Mouse (Mus musculus): ENCODE measurements around the gene Ganab.
"Not testable (repeated sequence)": the region's sequence is repeated elsewhere in the genome, so short reads cannot be mapped to it uniquely, and the experiment has no call there.

Ganab gene

GRCm38 (mm10) chr19:8888511-8889385, 9.1 kb upstream of the Ganab start, which contains the start of the genes 1810009A15Rik and Gm49416:
1810009A15Rik (plus strand) TSS chr19:8888853.
Gm49416 (plus strand) TSS chr19:8888926.
- DNase-seq (ENCODE audit: low read depth, low spot score), result peak; percentile 98

DNA sequence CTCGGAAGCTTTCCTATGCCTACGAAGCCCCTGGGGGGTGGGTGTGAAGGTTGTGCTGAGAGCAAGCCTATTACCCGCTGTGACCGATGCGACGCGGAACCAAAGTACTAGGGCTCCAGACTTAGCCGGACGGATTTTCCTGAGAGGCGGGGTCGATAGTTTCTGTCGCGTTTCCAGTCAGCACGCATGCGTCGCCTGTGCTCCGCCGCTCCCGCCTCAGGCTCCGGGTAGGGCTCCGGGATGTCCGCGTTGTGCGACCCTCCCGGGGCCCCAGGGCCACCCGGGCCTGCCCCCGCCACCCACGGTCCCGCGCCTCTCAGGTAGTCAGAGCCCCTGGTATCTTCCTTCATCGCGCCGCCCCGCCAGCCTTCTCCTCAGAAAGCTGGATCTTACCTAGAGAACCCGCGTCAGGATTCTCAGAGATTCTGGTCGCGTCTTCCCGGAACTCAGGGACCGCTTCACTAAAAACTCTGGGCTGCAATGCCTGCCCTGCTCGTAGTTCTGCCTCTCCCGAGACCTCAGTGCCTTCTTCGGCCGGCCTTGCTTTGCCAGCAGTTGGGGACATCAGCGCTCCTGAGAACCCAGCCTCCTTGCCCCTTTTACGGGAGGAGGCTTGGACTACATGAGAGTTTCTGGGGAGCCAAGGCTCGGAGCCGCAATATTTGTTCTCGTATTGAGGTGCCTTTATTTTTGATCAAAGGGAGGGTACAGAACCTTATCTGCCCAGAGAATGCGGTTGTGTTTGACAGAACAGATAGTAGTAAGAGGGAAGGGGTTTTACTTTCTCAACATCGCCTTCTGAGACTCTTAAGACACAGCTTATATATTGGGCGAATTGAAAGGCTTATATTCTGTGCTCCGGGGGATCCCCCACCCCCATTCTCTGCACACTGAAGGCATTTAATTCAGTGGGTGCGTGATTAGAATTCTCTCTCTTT, 4.8 kb upstream of the Ganab start, which contains the start of gene Ints5:
Gene Ints5, plus strand, starts transcription at position 177 of the 938 bp plus-strand sequence.
- DNase-seq (ENCODE audit: low read depth, low spot score), result peak; percentile 94

DNA sequence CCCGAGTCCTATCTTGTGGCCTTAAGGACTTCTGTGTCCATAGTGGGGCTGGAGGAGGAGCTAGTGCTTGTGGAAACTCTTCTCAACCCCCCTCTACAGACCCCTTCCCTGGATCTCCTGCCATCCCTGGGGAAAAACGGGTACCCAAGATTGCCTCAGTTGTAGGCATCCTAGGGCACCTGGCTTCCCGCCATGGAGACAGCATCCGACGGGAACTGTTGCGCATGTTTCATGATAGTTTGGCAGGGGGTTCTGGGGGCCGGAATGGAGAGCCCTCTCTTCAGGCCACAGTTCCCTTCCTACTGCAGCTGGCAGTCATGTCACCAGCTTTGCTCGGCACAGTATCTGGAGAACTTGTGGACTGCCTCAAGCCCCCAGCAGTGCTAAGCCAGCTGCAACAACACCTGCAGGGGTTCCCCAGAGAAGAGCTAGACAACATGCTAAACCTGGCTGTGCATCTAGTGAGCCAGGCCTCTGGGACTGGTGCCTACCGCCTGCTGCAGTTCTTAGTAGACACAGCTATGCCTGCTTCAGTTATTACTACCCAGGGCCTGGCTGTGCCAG, 2.4 kb upstream of the Ganab start:
- DNase-seq (ENCODE audit: low read depth, low spot score), result no peak

DNA sequence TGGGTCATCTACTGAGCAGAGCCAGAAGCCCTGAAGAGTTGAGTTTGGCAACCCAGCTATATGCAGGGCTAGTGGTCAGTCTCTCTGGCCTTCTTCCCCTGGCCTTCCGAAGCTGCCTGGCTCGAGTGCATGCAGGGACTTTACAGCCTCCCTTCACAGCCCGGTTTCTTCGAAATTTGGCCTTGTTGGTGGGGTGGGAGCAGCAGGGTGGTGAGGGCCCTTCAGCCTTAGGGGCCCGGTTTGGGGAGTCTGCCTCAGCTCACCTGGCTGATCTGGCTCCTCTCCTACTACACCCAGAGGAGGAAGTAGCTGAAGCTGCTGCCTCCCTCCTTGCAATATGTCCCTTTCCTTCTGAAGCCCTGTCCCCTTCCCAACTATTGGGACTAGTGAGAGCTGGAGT, 1.6 kb upstream of the Ganab start:
- DNase-seq (ENCODE audit: low read depth, low spot score), result not testable (repeated sequence)

DNA sequence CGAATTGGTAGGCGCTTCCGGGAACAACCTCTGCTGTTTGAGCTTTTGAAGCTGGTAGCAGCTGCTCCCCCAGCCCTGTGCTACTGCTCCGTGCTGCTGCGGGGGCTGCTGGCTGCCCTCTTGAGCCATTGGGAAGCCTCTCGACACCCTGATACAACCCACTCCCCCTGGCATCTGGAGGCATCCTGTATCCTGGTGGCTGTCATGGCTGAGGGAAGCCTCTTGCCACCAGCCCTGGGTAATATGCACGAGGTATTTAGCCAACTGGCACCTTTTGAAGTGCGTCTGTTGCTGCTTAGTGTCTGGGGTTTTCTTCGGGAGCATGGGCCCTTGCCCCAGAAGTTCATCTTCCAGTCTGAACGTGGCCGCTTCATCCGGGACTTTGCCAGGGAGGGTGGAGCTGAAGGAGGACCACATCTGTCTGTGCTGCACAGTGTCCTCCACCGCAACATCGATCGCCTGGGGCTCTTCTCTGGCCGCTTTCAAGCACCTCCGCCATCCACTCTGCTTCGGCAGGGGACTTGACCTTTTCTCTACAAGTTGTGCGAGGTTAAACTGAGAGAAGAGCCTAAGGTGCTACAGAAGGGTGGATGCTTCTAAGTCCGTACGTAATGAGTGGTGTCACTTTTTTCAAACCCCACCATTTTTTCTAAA, 533 bp upstream of the Ganab start:
- peak; percentile 54 for DNase-seq (ENCODE audit: low read depth, low spot score)

GRCm38 (mm10) chr19:8898576-8898975, 705 bp downstream of the Ganab start:
- DNase-seq (ENCODE audit: low read depth, low spot score), result no peak

DNA sequence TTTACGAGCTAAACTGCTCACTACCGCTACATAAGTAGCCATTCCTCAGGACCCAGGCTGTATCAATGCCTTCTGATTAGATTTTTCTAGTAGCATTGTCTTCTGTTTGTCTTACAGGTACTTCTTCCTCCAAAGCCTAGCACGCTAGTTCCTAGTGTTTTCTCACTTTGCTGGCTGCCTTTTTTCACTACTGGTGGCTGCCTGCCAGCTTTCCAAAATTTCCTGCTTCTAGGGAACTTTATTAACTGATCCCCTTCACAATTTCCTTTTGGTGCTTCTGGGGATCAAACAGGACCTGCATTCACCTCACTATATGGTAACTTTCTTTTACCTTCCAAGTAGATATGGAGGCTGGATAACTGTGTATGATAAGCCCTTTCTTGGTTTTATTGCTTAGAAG, 1.2 kb downstream of the Ganab start:
- no peak for DNase-seq (ENCODE audit: low read depth, low spot score)

DNA sequence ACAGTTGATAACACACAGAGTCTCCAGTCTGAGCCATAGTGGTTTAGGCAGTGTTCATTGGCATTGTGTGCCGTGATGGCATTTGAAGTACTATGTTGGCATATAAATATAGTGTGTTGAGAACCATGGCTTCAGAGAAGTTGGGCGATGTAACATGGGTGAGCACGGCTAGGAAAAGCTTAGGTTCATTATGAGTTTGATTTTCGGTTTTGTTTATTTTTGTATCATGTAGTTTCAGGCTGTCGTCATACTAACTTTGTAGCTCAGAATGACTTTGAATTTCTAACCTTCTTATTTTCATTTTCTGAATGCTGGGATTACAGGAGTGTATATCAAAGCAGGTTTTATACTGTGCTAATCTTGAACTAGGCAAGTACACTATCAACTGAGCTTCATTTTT, 5.5 kb downstream of the Ganab start:
- no peak for DNase-seq (ENCODE audit: low read depth, low spot score)

- DNase-seq (ENCODE audit: low read depth, low spot score), result no peak
These were observed 10.7 kb downstream of the Ganab start for GRCm38 (mm10) chr19:8908531-8908930.

DNA sequence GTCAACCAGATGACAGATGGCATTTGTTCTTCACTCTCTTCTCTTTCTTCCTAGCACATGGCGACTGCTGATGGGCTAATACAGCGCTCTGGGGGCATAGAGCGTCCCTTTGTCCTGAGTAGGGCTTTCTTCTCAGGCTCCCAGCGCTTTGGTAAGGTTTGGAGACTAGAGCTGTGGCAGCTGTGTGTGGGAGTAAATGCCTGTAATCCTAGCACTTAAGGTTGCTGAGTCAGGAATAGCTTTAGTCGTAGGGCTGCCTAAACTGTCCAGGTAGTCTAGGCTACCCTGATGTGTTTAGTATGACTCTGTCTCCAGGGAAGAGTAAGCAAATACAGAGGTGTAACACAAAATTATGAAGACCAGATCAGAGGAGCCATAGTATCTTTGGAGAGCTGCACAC, 13.9 kb downstream of the Ganab start:
- no peak for DNase-seq (ENCODE audit: low read depth, low spot score)

- DNase-seq (ENCODE audit: low read depth, low spot score), result no peak
These were observed 16.3 kb downstream of the Ganab start for GRCm38 (mm10) chr19:8914212-8914611.

DNA sequence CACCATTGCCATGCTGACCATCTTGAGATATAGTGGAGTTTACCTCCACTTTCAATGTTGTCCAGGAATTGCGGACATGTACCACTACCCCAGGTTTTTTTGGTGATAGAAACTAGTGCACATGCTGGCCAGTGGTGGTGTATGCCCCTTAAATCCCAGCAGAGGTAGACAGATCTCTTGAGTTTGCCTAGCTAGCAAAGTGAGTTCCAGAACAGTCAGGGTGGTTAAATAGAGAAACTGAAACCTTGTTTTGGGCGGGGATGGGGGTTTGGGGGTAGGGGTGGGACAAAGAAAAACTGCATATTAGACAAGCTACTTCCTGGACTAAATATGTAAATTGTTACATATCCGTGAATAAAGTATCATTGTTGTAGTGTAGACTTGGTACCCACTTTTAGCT, 21.1 kb downstream of the Ganab start:
- no peak for DNase-seq (ENCODE audit: low read depth, low spot score)

DNA sequence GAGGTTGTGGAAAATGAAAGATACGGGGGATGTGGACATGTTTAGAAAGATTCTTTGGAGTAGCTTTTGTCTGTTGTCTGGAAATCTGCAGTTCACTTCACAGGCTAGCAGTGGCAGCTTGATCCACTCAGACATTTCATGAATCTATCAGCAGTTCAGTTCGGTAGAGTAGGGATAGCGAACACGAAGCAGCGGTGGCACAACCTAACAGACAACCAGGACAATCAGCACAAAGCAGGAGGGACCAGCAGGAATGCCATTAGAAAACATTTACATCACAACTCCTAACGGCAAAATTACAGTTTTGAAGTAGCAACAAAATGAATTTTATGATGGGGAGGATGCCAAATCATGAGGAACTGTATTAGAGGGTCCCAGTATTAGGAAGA, 21.8 kb downstream of the Ganab start:
- no peak for DNase-seq (ENCODE audit: low read depth, low spot score)

GRCm38 (mm10) chr19:8920073-8920736, 22.3 kb downstream of the Ganab start, which contains the start of gene B3gat3:
B3gat3 (plus strand) TSS chr19:8920374.
- peak; percentile 91 for DNase-seq (ENCODE audit: low read depth, low spot score)

GRCm38 (mm10) chr19:8920836-8921291, 23.0 kb downstream of the Ganab start:
- peak; percentile 67 for DNase-seq (ENCODE audit: low read depth, low spot score)

GRCm38 (mm10) chr19:8921741-8922140, 23.9 kb downstream of the Ganab start:
- no peak for DNase-seq (ENCODE audit: low read depth, low spot score)

GRCm38 (mm10) chr19:8926766-8927165, 28.9 kb downstream of the Ganab start:
- DNase-seq (ENCODE audit: low read depth, low spot score), result no peak

DNA sequence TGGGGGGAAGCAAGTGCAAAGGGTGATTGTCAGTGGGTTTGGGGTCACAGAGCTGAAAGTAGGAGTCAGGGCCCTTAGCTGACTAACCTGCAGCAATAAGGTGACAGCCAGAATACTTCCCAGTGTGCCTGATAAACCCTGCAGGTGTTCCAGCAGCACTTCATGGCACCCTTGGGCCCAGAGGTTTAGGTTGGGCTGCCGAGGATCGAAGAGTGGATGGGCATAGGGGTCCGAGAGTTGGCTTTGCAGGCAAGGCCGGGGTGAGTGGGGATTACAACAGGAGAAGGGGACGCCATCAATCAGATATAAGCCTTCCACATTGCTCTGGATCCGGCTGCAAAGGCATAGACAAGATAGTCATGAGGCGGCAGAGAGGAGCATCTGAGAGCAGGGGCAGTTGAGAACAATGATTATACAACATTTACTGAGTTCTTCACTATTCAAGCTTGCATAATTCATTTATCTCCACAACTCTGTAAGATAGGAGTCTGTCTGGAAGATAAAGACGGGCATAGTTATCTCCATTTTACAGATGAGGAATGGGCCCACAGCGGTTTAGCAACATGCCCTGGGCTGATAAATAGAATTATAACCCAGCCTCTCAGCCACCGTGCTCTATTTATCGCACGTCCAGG, 30.1 kb downstream of the Ganab start:
- no peak for DNase-seq (ENCODE audit: low read depth, low spot score)

GRCm38 (mm10) chr19:8928689-8929223, 30.9 kb downstream of the Ganab start:
- DNase-seq (ENCODE audit: low read depth, low spot score), result no peak

Data from ES-CJ7 (cell line).